Mouse (Mus musculus) naive thymus-derived CD4-positive, alpha-beta T cell, adult 2 months (primary cell): Measurements from ENCODE around the gene Gm8126.
"Not testable (repeated sequence)": the region's sequence is repeated elsewhere in the genome, so short reads cannot be mapped to it uniquely, and the experiment has no call there.

Experiments used
- DNase-seq: peaks from one replicate; pipeline ENCODE4 v3.0.0-alpha.2; 2011; ENCODE audit warnings: low read depth

Gene Gm8126

GRCm38 (mm10) chr14:43258349-43258748, at the start of gene Gm8126:
Gene Gm8126 (plus strand): TSS chr14:43258649.
- DNase-seq: not testable (repeated sequence)

GRCm38 (mm10) chr14:43235204-43235603, 23.2 kb upstream of the Gm8126 start, which contains the start of gene Gm8122:
Gene Gm8122 (minus strand): TSS chr14:43235304.
- not testable (repeated sequence) for DNase-seq

DNA sequence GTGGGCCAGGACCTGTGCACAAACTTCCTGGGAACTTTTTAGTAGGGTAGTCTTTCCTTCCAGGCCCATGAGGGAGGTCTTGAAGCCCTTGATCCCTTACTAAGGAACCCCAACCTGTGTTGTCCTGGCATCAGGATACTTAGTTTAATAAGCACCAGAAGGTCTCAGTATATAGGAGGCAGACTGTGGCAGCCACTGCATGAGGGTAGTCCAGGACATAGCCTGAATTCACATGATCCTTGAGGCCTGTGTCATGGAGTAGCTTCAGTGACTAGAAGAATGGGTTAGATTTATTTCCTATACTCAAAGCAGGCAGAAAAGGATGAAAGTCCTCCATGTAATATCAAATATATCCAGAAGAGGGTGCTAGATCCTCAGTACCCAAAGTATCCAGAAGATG, 20.7 kb upstream of the Gm8126 start:
- DNase-seq: not testable (repeated sequence)

- not testable (repeated sequence) for DNase-seq
Measured at GRCm38 (mm10) chr14:43249611-43250170, 8.8 kb upstream of the Gm8126 start.

DNA sequence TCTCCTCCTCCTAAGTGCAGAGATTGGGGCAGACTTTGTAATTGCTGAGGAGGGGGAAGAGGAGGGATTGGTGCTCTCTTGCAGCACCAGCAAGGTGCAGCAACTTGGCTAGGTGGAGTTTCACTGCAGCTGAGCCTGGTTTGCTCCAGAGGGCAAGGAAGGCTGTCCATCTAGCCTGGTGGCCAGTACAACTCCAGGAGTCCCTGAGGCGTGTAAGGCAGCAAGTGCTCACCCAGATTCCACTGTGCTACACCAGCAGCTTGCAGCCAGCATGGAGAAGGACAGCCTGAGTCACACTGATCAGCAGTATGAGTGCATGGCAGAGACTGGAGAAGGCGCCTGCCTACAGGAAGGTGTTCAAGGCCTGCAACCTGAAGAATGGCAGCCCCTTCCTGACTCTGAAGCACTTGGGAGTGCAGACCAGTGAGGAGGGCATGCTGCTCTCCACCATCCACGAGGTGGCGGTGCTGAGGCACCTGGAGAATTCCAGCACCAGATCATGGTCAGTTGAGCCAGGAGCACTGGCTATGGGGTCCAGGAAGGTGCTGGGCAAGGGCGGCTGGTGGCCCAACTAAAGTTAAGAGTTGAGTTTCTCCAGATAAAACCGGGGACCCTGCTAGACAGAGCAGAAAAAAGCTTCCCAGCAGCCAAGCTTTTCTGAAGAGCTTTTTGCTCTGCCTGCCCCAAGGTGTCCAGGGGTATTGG, 7.7 kb upstream of the Gm8126 start:
- not testable (repeated sequence) for DNase-seq

DNA sequence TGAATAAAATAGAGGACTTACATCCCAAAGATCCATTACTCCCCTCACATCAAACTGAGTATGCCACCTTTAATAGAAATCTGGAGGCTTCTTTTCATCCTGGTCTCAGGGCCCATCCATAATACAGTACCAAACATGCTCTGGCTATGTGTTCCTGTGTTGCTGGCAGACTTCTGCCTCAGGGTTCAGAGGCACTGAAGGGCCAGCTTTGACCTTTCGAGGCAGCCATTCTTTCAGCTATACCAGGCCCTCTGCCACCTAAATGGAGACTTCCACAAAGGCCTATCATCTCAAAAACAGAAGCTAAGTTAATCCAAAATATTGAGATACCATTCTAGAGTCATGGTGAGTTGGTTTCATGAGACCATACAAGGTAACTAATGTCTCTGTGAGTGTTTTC, 1.9 kb upstream of the Gm8126 start:
- DNase-seq: not testable (repeated sequence)

DNA sequence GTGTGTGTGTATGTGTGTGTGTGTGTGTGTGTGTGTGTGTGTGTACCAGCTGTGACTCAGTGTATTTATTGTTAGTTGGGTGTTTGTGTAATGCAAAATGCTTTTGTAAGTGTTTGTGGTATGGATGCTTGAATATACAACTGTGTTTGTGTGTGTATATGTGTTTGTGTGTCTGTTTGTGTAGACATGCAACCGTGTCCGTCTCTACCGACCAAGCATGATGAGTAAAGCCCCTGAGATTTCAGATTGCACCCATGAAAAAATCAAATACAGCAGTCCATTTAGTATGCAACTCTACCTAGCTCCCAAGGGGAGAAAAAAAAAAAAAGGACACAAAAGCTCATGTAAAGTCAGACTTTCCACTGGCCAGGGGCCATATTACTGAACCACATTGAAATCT, 5.0 kb downstream of the Gm8126 start:
- not testable (repeated sequence) for DNase-seq

DNA sequence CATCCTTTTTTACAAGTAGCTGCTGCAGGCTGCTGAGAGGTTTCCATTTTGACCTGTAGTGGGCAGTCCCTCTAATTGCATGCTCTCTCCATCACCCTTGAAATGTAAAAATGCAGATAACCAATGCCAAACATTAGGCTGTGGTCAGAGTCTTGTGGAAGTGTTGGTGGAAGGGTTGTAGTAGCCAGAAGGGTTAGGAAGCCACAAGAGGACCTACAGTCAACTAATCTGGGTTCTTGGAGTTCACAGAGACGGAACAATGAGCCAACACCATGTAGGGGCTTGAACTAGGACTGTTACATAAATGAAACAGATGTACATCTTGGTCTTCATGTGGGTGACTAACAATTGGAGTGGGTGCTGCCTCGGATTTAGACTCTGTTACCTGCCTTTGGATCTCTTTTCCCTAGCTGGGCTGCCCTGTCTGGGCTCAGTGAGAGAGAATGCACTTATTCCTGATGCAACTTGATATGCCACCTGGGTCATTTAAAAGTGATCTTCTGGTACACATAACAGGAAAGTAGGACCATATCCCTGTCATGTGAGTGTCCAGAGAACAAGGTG, 10.2 kb downstream of the Gm8126 start:
- not testable (repeated sequence) for DNase-seq

- not testable (repeated sequence) for DNase-seq
Measured at GRCm38 (mm10) chr14:43269211-43269610, 10.8 kb downstream of the Gm8126 start.

GRCm38 (mm10) chr14:43273161-43273560, 14.7 kb downstream of the Gm8126 start:
- DNase-seq: not testable (repeated sequence)

DNA sequence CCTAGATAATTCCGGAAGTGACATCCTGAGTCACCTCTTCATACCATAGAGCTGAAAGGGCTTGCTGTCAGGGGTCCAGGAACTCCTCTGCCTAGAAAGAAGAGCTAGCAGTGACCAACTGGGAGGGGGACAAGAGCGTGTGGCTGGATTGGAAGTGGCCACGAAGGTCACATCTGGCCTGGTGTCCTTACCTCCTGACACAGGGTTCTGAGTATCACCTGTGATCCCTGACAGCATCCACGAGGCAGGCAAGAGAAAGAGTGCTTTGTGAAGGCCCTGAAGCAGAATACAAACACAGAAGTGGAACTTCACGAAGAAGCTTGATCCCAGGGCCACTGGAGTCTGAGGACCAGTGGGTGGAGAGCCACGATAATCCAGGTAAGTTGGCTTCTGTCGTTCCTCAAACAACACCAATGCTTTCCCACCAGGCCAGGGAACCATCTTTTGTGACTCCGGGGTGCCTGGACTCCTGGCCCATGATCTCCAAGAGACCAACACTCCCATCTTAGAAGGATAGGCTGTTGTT, 16.6 kb downstream of the Gm8126 start, which contains the start of gene Gm9732:
Gene Gm9732 (plus strand): TSS at position 51 of the 526 bp plus-strand sequence.
- not testable (repeated sequence) for DNase-seq

- DNase-seq: not testable (repeated sequence)
Measured at GRCm38 (mm10) chr14:43275752-43276151, 17.3 kb downstream of the Gm8126 start.

DNA sequence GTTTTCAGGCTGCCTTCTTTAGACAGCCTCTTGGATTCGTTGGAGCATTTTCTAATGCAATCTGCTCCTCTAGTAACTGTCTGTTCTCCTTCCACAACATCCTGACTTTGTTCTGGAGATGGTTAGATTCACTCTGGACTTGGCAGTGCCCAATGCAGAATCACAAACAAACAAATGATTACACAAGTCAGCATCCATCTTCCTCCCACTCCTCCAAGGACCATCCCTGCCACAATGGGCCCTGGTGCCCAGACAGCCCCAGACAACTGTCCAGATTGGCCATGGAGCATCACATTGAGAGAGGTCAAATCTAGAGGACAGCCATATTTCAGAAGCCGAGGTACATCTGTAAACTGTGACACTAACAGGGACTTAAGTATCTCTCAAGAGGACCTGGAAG, 19.0 kb downstream of the Gm8126 start:
- DNase-seq: not testable (repeated sequence)

DNA sequence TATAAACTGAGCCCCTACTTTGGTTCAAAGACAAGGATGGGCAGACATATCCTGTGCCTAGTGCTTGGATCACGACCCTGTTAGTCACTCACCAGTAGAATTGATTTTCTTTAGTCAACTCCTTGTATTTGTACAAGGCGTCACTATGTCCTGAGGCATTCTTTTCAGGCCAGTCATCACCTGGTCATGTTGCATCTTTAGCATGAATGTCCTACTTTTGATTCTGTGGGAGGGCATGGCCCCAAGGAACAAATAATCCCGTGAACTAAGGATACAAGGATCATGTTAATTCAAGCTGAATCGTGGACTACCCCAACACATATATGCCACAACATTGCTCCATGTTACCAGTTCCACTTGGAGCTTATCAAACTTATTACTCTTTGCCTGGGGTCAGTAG, 19.7 kb downstream of the Gm8126 start:
- not testable (repeated sequence) for DNase-seq

DNA sequence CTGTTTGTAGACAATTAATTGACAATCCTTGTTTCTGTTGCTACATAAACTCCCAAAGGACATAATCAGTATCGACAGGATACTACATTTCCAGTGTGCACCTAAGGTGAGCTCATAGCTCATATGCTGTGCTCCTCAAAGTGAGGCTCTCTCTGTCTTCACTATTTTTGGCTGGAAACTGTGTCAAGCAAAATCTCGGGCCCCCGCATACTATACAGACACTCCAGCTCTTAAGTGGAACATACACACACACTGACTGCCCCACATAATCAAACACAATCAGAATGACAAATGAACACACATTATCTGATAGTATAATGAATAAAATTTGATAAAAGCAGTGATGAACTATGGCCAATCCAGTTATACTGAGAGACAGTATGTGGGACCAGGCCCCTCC, 20.2 kb downstream of the Gm8126 start:
- not testable (repeated sequence) for DNase-seq

DNA sequence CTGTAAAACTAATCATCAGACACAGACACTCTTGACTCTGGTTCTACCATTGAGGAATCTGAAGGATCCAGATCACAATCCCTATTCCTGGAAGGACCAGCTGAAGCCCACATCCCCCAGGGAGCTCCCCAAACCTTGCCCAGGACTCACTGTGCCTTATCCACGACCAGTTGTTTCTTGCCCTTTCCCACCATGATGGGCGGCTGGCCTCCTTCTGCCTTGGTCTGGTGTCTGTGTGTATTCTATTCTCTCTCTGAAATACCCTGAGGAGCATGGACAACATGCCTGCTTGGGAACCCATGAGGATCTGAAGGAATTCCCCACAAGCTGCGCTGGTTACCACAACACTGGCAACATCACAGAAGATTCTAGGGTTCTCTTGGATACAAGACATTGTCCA, 35.1 kb downstream of the Gm8126 start, which contains the start of gene Gm8127:
Gene Gm8127 (minus strand): TSS at position 330 of the 400 bp plus-strand sequence.
- not testable (repeated sequence) for DNase-seq
